Mouse (Mus musculus) layer of hippocampus, adult 18-20 months (tissue): ENCODE data around the gene Pcdh17. TPM values are rescaled to one million over a fixed set of nuclear protein-coding genes. Genes with fewer than 3 reads are reported as not detected.
A peak's percentile ranks its signal among the peaks of the same experiment; 100 is the strongest.

Experiments used
- DNase-seq, 2 experiments: peaks; one replicate each; pipeline ENCODE4 v3.0.0; 2022; ENCODE audit warnings: low spot score in 2 of 2
- total RNA-seq, 2 experiments: library from RNA; stranded (reverse); gene quantifications; 2 replicates each; pipeline ENCODE4 v1.2.3; 2021

Gene Pcdh17
- total RNA-seq, 2 experiments from 2014 or later = 39.6 to 41.7 TPM

- DNase-seq = no peak
Measured at GRCm38 (mm10) chr14:84476906-84477305, 33.5 kb downstream of the Pcdh17 start.

DNA sequence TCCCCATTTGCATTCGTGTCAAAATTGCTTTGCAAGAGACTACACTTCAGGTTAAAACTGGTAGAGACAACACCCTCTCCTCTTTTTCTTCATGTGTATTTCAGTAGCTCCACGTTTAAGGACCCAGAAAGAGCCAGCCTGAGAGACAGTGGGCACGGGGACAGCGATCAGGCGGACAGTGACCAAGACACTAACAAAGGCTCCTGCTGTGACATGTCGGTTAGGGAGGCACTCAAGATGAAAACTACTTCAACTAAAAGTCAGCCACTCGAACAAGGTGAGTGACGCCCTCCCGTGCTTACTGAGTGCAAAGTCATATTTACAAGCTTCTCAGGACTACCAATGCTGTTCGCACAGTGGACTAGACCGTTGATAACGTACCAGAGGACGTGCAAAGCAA is 34.0 kb downstream of the Pcdh17 start:
- no peak for DNase-seq

DNA sequence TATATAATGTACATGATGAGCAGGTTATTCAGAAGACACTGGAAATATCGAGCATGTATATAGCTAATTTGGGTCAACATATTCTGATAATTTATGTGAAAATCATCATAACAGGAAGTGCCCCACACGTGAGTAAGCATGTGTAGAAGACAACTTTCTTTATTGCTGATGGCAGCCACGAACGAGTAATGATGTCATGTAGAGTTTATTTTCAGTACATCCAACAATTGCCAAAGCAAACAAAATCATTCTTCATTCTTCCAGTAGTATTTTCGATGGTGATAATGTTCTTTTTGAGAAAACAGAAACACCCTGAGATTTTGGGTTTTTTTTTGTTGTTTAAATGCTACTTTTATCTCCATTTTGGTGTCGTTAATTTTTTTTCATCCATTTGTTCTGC is 37.2 kb downstream of the Pcdh17 start:
- no peak for DNase-seq

GRCm38 (mm10) chr14:84484350-84484749 is 41.0 kb downstream of the Pcdh17 start:
- DNase-seq = no peak

GRCm38 (mm10) chr14:84511010-84511409 is 67.6 kb downstream of the Pcdh17 start:
- DNase-seq = no peak

DNA sequence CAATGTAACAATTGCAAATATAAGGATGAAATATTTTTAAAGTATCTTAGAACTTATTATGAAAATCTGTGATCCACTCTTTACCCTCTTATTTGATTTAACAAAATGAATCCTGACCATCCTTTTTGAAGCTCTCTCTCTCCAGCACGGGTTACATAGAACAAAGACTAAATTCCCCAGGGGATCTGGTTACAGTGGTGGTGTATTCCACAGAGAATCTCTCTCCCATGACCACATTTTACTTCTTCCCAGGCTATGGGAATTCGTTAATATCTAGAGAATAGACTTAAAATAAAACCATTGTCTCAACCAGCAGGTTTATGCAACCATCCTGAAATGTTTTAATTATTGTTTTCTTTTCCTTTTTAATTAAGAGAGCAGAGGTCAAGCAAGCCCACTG is 89.0 kb downstream of the Pcdh17 start:
- no peak for DNase-seq

DNA sequence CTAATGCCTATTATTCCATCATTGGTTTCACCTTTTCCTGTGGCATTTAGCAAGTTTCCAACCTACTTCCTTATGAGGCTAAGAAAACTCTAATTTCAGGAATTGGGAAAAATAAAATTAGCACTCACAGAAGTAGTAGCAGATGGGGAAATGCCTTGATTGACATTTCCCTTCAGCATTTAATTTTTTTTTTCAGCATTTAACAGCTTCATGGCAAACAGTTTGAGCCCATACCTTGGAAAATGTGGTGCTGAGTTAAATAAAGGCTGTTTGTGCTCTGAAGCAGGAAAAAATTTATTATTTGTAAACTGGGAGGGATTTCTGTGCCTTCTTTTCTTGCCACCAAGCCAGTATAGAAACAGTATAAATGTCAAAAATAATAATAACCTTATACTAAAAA is 91.9 kb downstream of the Pcdh17 start:
- peak in 1 of 2 experiments; percentile 35 for DNase-seq

DNA sequence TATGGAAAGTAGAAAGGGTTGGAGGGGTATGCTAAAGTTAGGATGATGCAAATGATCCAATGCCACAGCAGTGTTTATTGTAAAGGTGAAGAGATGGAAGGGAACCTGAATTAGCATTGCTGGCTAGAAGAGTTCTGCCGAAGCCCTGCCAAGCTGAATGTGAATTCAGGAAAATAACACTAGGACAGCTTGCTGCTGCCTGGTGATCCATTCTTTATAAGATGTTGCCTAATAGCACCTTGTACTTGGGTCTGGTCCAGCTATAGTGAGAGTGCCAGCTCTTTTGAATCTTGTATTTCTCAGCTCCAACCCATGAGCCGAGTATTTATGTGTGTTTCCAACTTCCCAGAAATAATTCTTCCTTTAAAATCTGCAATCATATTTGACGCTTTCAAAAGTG is 98.5 kb downstream of the Pcdh17 start:
- DNase-seq = peak in 1 of 2 experiments; percentile 27

DNA sequence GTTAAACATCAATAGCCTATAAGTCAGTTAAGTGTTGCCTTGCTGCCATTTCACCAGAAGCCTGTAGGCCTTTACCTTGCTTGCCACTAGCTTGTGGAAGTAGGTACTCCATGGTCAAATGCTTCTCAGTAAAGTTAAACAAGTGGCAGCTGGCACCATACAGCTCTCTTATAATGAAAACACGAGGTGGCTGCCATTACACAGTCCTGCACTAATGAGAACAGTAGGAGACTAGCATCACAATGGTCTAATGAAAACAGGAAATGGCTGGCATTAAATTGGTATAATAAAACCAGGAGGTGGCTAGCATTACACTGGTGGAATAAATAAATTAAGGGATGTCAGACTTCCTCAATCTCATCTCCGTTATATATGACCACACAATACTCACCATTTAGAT is 102.6 kb downstream of the Pcdh17 start:
- no peak for DNase-seq

DNA sequence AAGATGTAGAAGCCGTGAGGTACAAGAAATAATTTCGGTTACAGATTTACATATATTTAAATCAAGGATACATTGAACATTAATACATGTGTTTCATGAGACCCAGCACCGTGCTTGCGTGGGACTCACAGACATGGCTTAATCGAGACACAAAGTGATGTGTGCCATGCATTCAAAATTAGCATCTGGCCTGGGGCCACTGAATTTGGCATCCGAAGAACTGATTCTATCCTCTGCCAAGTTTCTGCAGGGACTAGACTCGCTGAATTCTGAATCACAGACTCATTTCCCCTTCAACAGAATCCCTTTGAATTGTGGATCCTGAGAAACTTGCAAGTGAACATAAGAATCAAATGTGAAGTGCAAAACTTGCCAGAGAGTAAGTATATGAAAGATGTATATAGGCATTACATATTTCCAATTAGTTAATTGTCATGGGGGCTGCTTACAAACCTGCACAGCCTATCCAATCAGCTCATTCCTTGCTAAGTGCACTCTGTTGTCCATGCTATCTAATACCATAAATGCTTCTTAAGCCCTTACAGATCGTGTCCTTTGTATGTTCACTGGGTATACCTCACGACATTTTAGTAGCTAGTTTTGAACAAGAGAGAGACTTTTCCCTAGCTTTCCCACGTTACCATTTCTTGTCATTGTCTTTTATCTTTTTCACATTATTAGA is 104.3 kb downstream of the Pcdh17 start:
- DNase-seq = peak; percentile 63 to 88

DNA sequence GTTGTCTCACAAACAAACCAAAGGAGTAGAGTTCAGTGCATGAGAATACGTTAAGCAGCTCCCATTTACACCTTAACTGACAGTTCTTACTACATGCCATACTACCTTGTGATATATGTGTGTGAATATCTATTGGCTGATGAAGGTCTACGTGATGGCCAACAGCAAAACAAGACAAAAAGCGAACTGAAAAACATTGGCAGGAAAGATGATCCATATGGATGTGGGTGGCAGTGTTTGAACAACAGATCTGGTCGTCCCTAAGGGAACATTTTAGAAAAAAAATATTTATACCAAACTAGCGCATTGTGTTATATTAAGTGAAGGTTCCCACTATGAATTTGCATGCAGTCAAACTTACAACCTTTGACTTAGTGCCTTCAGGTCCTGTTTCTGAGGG is 108.2 kb downstream of the Pcdh17 start:
- peak in 1 of 2 experiments; percentile 57 for DNase-seq

GRCm38 (mm10) chr14:84571071-84571470 is 127.7 kb downstream of the Pcdh17 start:
- DNase-seq = no peak
